Mouse (Mus musculus) MEL (cell line): Measurements from ENCODE around the gene Bmper.

ENCODE experiments used
- CTCF ChIP-seq, 3 experiments: IDR thresholded peaks in 2 of 3; conservative IDR thresholded peaks in 1 of 3; 2 replicates each; pipeline ENCODE4 v1.5.1; 2011 to 2012; ENCODE audit warnings: low read length in 3 of 3, low read depth in 2 of 3, mild to moderate bottlenecking in 2 of 3, improper control_type of control experiment in 1 of 3, inconsistent platforms in 1 of 3, mixed read lengths in 1 of 3, moderate library complexity in 1 of 3; ENCODE audit not compliant: control insufficient read depth in 1 of 3, insufficient read depth in 1 of 3, poor library complexity in 1 of 3, severe bottlenecking in 1 of 3
- EP300 ChIP-seq, 2 experiments: IDR thresholded peaks; 2 replicates each; pipeline ENCODE4 v1.6.1; 2011; ENCODE audit warnings: improper control_type of control experiment in 2 of 2, low read length in 2 of 2, low read depth in 1 of 2, mild to moderate bottlenecking in 1 of 2
- KAT2A ChIP-seq: conservative IDR thresholded peaks from 2 replicates; pipeline ENCODE4 v1.6.1; 2012; ENCODE audit warnings: low read depth, low read length, improper control_type of control experiment, inconsistent platforms
- MAX ChIP-seq: IDR thresholded peaks from 2 replicates; pipeline ENCODE4 v1.6.1; 2011; ENCODE audit warnings: low read length, improper control_type of control experiment
- POLR2A ChIP-seq, 2 experiments: IDR thresholded peaks; 2 replicates each; pipeline ENCODE4 v1.6.1; 2011 to 2012; ENCODE audit warnings: low read length in 2 of 2, mild to moderate bottlenecking in 2 of 2, control low read depth in 1 of 2, improper control_type of control experiment in 1 of 2, low read depth in 1 of 2, moderate library complexity in 1 of 2; ENCODE audit not compliant: control insufficient read depth in 1 of 2, insufficient read depth in 1 of 2, poor library complexity in 1 of 2
- POLR2AphosphoS2 ChIP-seq: IDR thresholded peaks from 2 replicates; pipeline ENCODE4 v1.6.1; 2011; ENCODE audit warnings: low read length, improper control_type of control experiment
- RCOR1 ChIP-seq: IDR thresholded peaks from 2 replicates; pipeline ENCODE4 v1.6.1; 2012; ENCODE audit warnings: low read depth, mild to moderate bottlenecking, inconsistent platforms, low read length, improper control_type of control experiment
- TBP ChIP-seq: IDR thresholded peaks from 2 replicates; pipeline ENCODE4 v1.8.0; 2011; ENCODE audit warnings: low read depth, low read length, improper control_type of control experiment

DNA sequence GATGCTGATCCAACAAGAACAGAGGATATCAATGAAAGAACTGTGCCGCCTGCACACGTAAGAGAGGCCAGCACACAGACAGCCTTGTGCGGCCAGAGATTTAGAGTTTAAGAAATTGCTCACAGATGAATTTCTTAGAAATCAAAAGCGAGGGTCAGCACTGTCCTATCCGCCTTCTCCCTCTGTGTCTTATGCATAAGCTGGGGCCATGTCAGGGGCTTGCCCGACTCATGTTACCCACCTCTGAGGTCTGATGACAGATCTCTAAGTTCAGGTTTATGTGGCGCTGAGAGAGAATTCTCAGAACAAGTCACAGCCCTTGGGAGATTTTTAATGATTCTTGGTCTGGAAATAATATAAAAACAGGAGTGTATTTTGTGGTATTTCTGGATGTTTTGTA lies 140.7 kb downstream of the Bmper start:
- TF ChIP-seq EP300 (IDR thresholded peaks at IDR 0.05; ENCODE audit: low read depth in 1 of 2, low read length in 2 of 2) (no peak), KAT2A (no peak), POLR2A (IDR thresholded peaks at IDR 0.05; ENCODE audit: control insufficient read depth in 1 of 2, insufficient read depth in 1 of 2, low read depth in 1 of 2, low read length in 2 of 2, poor library complexity in 1 of 2) (no peak), RCOR1 (no peak), POLR2AphosphoS2 (no peak), CTCF (IDR thresholded peaks at IDR 0.05 in 2 of 3, conservative IDR thresholded peaks at IDR 0.05 in 1 of 3; ENCODE audit: control insufficient read depth in 1 of 3, insufficient read depth in 1 of 3, low read depth in 2 of 3, low read length in 3 of 3, poor library complexity in 1 of 3, severe bottlenecking in 1 of 3) (no peak), TBP (no peak), MAX (no peak)
